Mouse (Mus musculus): Measurements from ENCODE around the gene Fau. TPM values are rescaled to one million over a fixed set of nuclear protein-coding genes. Genes with fewer than 3 reads are reported as not detected.

The Fau gene
- polyA plus RNA-seq, 1 experiment from 2014 or later = 749 TPM

- no peak overlapping the region for H3K4me3 ChIP-seq (ENCODE audit: low read depth, low read length)
- H3K36me3 ChIP-seq (ENCODE audit: control insufficient read depth, insufficient read depth, low read length) = peaks cover 39% of the 10 kb centered on the region
- no peak for DNase-seq (ENCODE audit: low spot score)
- WGBS = 91% methylated on average over 7 of the region's 7 CpGs
- H3K9ac ChIP-seq (ENCODE audit: low read depth, low read length) = no peak overlapping the region
- H3K27me3 ChIP-seq (ENCODE audit: control insufficient read depth, insufficient read depth, low read length) = no peaks in the 10 kb centered on the region
- no peaks in the 10 kb centered on the region for H3K9me3 ChIP-seq (ENCODE audit: control insufficient read depth, low read length)
- H3K4me2 ChIP-seq (replicated peaks; ENCODE audit: low read depth, low read length) = no peak overlapping the region
- H3K4me1 ChIP-seq (replicated peaks; ENCODE audit: control insufficient read depth, insufficient read depth, low read length) = peaks cover 8% of the 10 kb centered on the region
- no peak overlapping the region for H3K27ac ChIP-seq (ENCODE audit: low read depth, low read length)
- ATAC-seq (ENCODE audit: low FRiP score) = no peak
Measured at GRCm38 (mm10) chr19:6052516-6052915, 5.1 kb upstream of the Fau start.

GRCm38 (mm10) chr19:6054296-6054695 lies 3.3 kb upstream of the Fau start:
- no peak for DNase-seq (ENCODE audit: low spot score)
- H3K36me3 ChIP-seq (ENCODE audit: control insufficient read depth, insufficient read depth, low read length) = peaks cover 34% of the 10 kb centered on the region

GRCm38 (mm10) chr19:6056696-6057095 lies 948 bp upstream of the Fau start:
- Histone ChIP-seq H3K9me3 (ENCODE audit: control insufficient read depth, low read length) (no peaks in the 10 kb centered on the region), H3K4me1 (replicated peaks; ENCODE audit: control insufficient read depth, insufficient read depth, low read length) (peaks cover 6% of the 10 kb centered on the region; the same call in 1 of the 2 replicates), H3K27me3 (ENCODE audit: control insufficient read depth, insufficient read depth, low read length) (no peaks in the 10 kb centered on the region), H3K4me3 (ENCODE audit: low read depth, low read length) (peak overlapping the region; percentile 88), H3K9ac (ENCODE audit: low read depth, low read length) (peak overlapping the region; percentile 91), H3K27ac (ENCODE audit: low read depth, low read length) (no peak overlapping the region), H3K36me3 (ENCODE audit: control insufficient read depth, insufficient read depth, low read length) (peaks cover 19% of the 10 kb centered on the region), H3K4me2 (replicated peaks; ENCODE audit: low read depth, low read length) (peak overlapping the region; percentile 52)
- no peak for DNase-seq (ENCODE audit: low spot score)
- ATAC-seq (ENCODE audit: low FRiP score) = no peak
- 69% methylated on average over 4 of the region's 4 CpGs for WGBS

More at GRCm38 (mm10) chr19:6054296-6054695, 3.3 kb upstream of the Fau start:
- Histone ChIP-seq H3K4me1 (replicated peaks; ENCODE audit: control insufficient read depth, insufficient read depth, low read length) (peaks cover 6% of the 10 kb centered on the region; the same call in 1 of the 2 replicates), H3K4me2 (replicated peaks; ENCODE audit: low read depth, low read length) (no peak overlapping the region), H3K9ac (ENCODE audit: low read depth, low read length) (no peak overlapping the region), H3K4me3 (ENCODE audit: low read depth, low read length) (no peak overlapping the region), H3K27ac (ENCODE audit: low read depth, low read length) (no peak overlapping the region), H3K27me3 (ENCODE audit: control insufficient read depth, insufficient read depth, low read length) (no peaks in the 10 kb centered on the region), H3K9me3 (ENCODE audit: control insufficient read depth, low read length) (no peaks in the 10 kb centered on the region)
- 89% methylated on average over 5 of the region's 5 CpGs for WGBS
- no peak for ATAC-seq (ENCODE audit: low FRiP score)

- H3K27me3 ChIP-seq (ENCODE audit: control insufficient read depth, insufficient read depth, low read length) = no peaks in the 10 kb centered on the region
- 35% methylated on average over 5 of the region's 5 CpGs for WGBS
- H3K9ac ChIP-seq (ENCODE audit: low read depth, low read length) = peak overlapping the region; percentile 91
- peak overlapping the region; percentile 88 for H3K4me3 ChIP-seq (ENCODE audit: low read depth, low read length)
- ATAC-seq (ENCODE audit: low FRiP score) (no peak), DNase-seq (ENCODE audit: low spot score) (no peak)
- no peak overlapping the region for H3K27ac ChIP-seq (ENCODE audit: low read depth, low read length)
- no peaks in the 10 kb centered on the region for H3K9me3 ChIP-seq (ENCODE audit: control insufficient read depth, low read length)
- peak overlapping the region; percentile 75 for H3K4me2 ChIP-seq (replicated peaks; ENCODE audit: low read depth, low read length)
- H3K36me3 ChIP-seq (ENCODE audit: control insufficient read depth, insufficient read depth, low read length) = peaks cover 4% of the 10 kb centered on the region
- peaks cover 11% of the 10 kb centered on the region for H3K4me1 ChIP-seq (replicated peaks; ENCODE audit: control insufficient read depth, insufficient read depth, low read length)
Measured at GRCm38 (mm10) chr19:6058513-6058912, 869 bp downstream of the Fau start.

GRCm38 (mm10) chr19:6058966-6059365 lies 1.3 kb downstream of the Fau start:
- Histone ChIP-seq H3K27ac (ENCODE audit: low read depth, low read length) (no peak overlapping the region), H3K4me3 (ENCODE audit: low read depth, low read length) (peak overlapping the region; percentile 88), H3K4me1 (replicated peaks; ENCODE audit: control insufficient read depth, insufficient read depth, low read length) (peaks cover 11% of the 10 kb centered on the region), H3K9me3 (ENCODE audit: control insufficient read depth, low read length) (no peaks in the 10 kb centered on the region), H3K4me2 (replicated peaks; ENCODE audit: low read depth, low read length) (peak overlapping the region; percentile 75), H3K27me3 (ENCODE audit: control insufficient read depth, insufficient read depth, low read length) (no peaks in the 10 kb centered on the region), H3K9ac (ENCODE audit: low read depth, low read length) (no peak overlapping the region; the same call in 1 of the 2 replicates), H3K36me3 (ENCODE audit: control insufficient read depth, insufficient read depth, low read length) (peaks cover 3% of the 10 kb centered on the region)
- WGBS = 85% methylated on average over 5 of the region's 5 CpGs
- no peak for ATAC-seq (ENCODE audit: low FRiP score)
- no peak for DNase-seq (ENCODE audit: low spot score)

GRCm38 (mm10) chr19:6061021-6061533 lies 3.4 kb downstream of the Fau start, which contains the start of gene Znhit2:
Znhit2 (plus strand) TSS chr19:6061192.
- peak within 1 kb of the TSS; percentile 95 for H3K4me2 ChIP-seq (replicated peaks; ENCODE audit: low read depth, low read length)
- peaks cover 11% of the 10 kb centered on the region for H3K4me1 ChIP-seq (replicated peaks; ENCODE audit: control insufficient read depth, insufficient read depth, low read length)
- ATAC-seq (ENCODE audit: low FRiP score) (peak; percentile 59), DNase-seq (ENCODE audit: low spot score) (peak; percentile 92)
- WGBS = under 1% methylated on average over 56 of the region's 58 CpGs
- no peaks in the 10 kb centered on the region for H3K9me3 ChIP-seq (ENCODE audit: control insufficient read depth, low read length)
- peak within 1 kb of the TSS; percentile 92 for H3K27ac ChIP-seq (ENCODE audit: low read depth, low read length)
- peak within 1 kb of the TSS; percentile 91 for H3K4me3 ChIP-seq (ENCODE audit: low read depth, low read length)
- H3K27me3 ChIP-seq (ENCODE audit: control insufficient read depth, insufficient read depth, low read length) = no peaks in the 10 kb centered on the region
- peaks cover 3% of the 10 kb centered on the region for H3K36me3 ChIP-seq (ENCODE audit: control insufficient read depth, insufficient read depth, low read length)
- peak within 1 kb of the TSS; percentile 97 for H3K9ac ChIP-seq (ENCODE audit: low read depth, low read length)

GRCm38 (mm10) chr19:6061641-6062302 lies 4.1 kb downstream of the Fau start:
- ATAC-seq (ENCODE audit: low FRiP score) (no peak), DNase-seq (ENCODE audit: low spot score) (peak; percentile 50)
- Histone ChIP-seq H3K9me3 (ENCODE audit: control insufficient read depth, low read length) (no peaks in the 10 kb centered on the region), H3K27ac (ENCODE audit: low read depth, low read length) (peak overlapping the region; percentile 92), H3K27me3 (ENCODE audit: control insufficient read depth, insufficient read depth, low read length) (no peaks in the 10 kb centered on the region), H3K4me1 (replicated peaks; ENCODE audit: control insufficient read depth, insufficient read depth, low read length) (peaks cover 11% of the 10 kb centered on the region), H3K9ac (ENCODE audit: low read depth, low read length) (peak overlapping the region; percentile 97), H3K4me3 (ENCODE audit: low read depth, low read length) (peak overlapping the region; percentile 91), H3K4me2 (replicated peaks; ENCODE audit: low read depth, low read length) (peak overlapping the region; percentile 95), H3K36me3 (ENCODE audit: control insufficient read depth, insufficient read depth, low read length) (peaks cover 3% of the 10 kb centered on the region)
- WGBS = 2% methylated on average over 44 of the region's 44 CpGs

GRCm38 (mm10) chr19:6062418-6062817 lies 4.8 kb downstream of the Fau start:
- ATAC-seq (ENCODE audit: low FRiP score) = no peak
- H3K4me1 ChIP-seq (replicated peaks; ENCODE audit: control insufficient read depth, insufficient read depth, low read length) = peaks cover 12% of the 10 kb centered on the region
- H3K9me3 ChIP-seq (ENCODE audit: control insufficient read depth, low read length) = no peaks in the 10 kb centered on the region
- peak overlapping the region; percentile 95 for H3K4me2 ChIP-seq (replicated peaks; ENCODE audit: low read depth, low read length)
- peak overlapping the region; percentile 91 for H3K4me3 ChIP-seq (ENCODE audit: low read depth, low read length)
- peak overlapping the region; percentile 97 for H3K9ac ChIP-seq (ENCODE audit: low read depth, low read length)
- no peak overlapping the region for H3K27ac ChIP-seq (ENCODE audit: low read depth, low read length)
- H3K36me3 ChIP-seq (ENCODE audit: control insufficient read depth, insufficient read depth, low read length) = peaks cover 3% of the 10 kb centered on the region
- 69% methylated on average over 5 of the region's 5 CpGs for WGBS
- no peak for DNase-seq (ENCODE audit: low spot score)
- H3K27me3 ChIP-seq (ENCODE audit: control insufficient read depth, insufficient read depth, low read length) = no peaks in the 10 kb centered on the region

- Histone ChIP-seq H3K9me3 (ENCODE audit: control insufficient read depth, low read length) (no peaks in the 10 kb centered on the region), H3K4me3 (ENCODE audit: low read depth, low read length) (no peak overlapping the region), H3K4me1 (replicated peaks; ENCODE audit: control insufficient read depth, insufficient read depth, low read length) (peaks cover 14% of the 10 kb centered on the region), H3K4me2 (replicated peaks; ENCODE audit: low read depth, low read length) (no peak overlapping the region), H3K9ac (ENCODE audit: low read depth, low read length) (no peak overlapping the region), H3K27ac (ENCODE audit: low read depth, low read length) (no peak overlapping the region), H3K36me3 (ENCODE audit: control insufficient read depth, insufficient read depth, low read length) (peaks cover 3% of the 10 kb centered on the region), H3K27me3 (ENCODE audit: control insufficient read depth, insufficient read depth, low read length) (no peaks in the 10 kb centered on the region)
- DNase-seq (ENCODE audit: low spot score) = no peak
- WGBS = 97% methylated on average over 6 of the region's 6 CpGs
- ATAC-seq (ENCODE audit: low FRiP score) = no peak
Measured at GRCm38 (mm10) chr19:6063081-6063480, 5.4 kb downstream of the Fau start.
